8 mouse cellular contexts compared by ENCODE assay signal in the genomic region with DNA sequence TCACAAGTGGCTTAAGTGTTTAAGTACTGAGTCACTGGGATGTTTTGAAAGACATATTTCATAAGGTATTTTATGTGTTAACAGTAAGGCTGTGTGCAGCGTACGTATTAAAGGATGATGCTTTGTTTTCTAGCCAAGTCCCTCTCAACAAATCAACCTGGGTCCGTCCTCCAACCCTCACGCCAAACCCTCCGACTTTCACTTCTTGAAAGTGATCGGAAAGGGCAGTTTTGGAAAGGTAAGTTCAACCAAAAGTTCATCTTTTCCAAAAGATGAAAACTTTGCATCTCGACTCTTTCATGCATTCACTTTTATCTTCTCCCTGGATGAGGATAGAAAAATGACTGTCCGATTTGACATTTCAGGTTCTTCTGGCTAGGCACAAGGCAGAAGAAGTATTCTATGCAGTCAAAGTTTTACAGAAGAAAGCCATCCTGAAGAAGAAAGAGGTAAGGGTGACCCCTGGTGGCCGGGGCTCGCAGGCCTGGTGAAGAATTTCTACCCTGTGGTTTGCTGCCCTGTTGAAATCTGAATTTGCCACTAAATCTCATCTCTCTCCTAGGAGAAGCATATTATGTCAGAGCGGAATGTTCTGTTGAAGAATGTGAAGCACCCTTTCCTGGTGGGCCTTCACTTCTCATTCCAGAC.
DNase-seq lines count a peak whose midpoint lies in the region; ATAC-seq lines count a peak whose summit lies in the region.

No protein-coding gene starts in this region.

- peak overlapping the region; percentile 68 for H3K4me2 ChIP-seq in embryonic facial prominence, embryonic 14.5 days (ENCODE audit: low read depth, low read length)
- peak overlapping the region; percentile 92 for H3K4me2 ChIP-seq in heart, embryonic 13.5 days
- H3K4me2 ChIP-seq in liver, embryonic 15.5 days = peak overlapping the region; percentile 92
- peak overlapping the region; percentile 97 for H3K4me2 ChIP-seq in neural tube, embryonic 13.5 days

- WGBS in embryonic facial prominence, embryonic 14.5 days = 54% methylated on average over 11 of the region's 11 CpGs
- 42% methylated on average over 11 of the region's 11 CpGs for WGBS in heart, embryonic 13.5 days
- WGBS in liver, embryonic 15.5 days (ENCODE audit: insufficient replicate concordance) = 49% methylated on average over 11 of the region's 11 CpGs
- WGBS in neural tube, embryonic 13.5 days = 67% methylated on average over 11 of the region's 11 CpGs

- peak overlapping the region; percentile 51 for H3K9ac ChIP-seq in embryonic facial prominence, embryonic 14.5 days (ENCODE audit: low read depth, low read length)
- peak overlapping the region; percentile 68 for H3K9ac ChIP-seq in heart, embryonic 13.5 days
- no peak overlapping the region for H3K9ac ChIP-seq in liver, embryonic 15.5 days
- no peak overlapping the region for H3K9ac ChIP-seq in neural tube, embryonic 13.5 days

- H3K36me3 ChIP-seq in embryonic facial prominence, embryonic 14.5 days (ENCODE audit: control insufficient read depth, insufficient read depth, low read length) = peaks cover 27% of the 10 kb centered on the region
- peaks cover 29% of the 10 kb centered on the region for H3K36me3 ChIP-seq in heart, embryonic 13.5 days
- H3K36me3 ChIP-seq in liver, embryonic 15.5 days (replicated peaks) = peaks cover 23% of the 10 kb centered on the region
- H3K36me3 ChIP-seq in neural tube, embryonic 13.5 days = peaks cover 34% of the 10 kb centered on the region

- no peaks in the 10 kb centered on the region for H3K9me3 ChIP-seq in embryonic facial prominence, embryonic 14.5 days (ENCODE audit: control insufficient read depth, low read length)
- no peaks in the 10 kb centered on the region for H3K9me3 ChIP-seq in heart, embryonic 13.5 days
- no peaks in the 10 kb centered on the region for H3K9me3 ChIP-seq in liver, embryonic 15.5 days (replicated peaks)
- H3K9me3 ChIP-seq in neural tube, embryonic 13.5 days = no peaks in the 10 kb centered on the region

- peaks cover 2% of the 10 kb centered on the region; the same call in 1 of the 2 replicates for H3K27me3 ChIP-seq in embryonic facial prominence, embryonic 14.5 days (replicated peaks; ENCODE audit: control insufficient read depth, insufficient read depth, low read length)
- H3K27me3 ChIP-seq in heart, embryonic 13.5 days (replicated peaks) = peaks cover 10% of the 10 kb centered on the region; the same call in 1 of the 2 replicates
- peaks cover 38% of the 10 kb centered on the region for H3K27me3 ChIP-seq in liver, embryonic 15.5 days
- H3K27me3 ChIP-seq in neural tube, embryonic 13.5 days = peaks cover 20% of the 10 kb centered on the region

- peak overlapping the region; percentile 71 for H3K4me3 ChIP-seq in embryonic facial prominence, embryonic 14.5 days (ENCODE audit: low read depth, low read length)
- H3K4me3 ChIP-seq in heart, embryonic 13.5 days = peak overlapping the region; percentile 83
- peak overlapping the region; percentile 66 for H3K4me3 ChIP-seq in liver, embryonic 15.5 days (replicated peaks)
- peak overlapping the region; percentile 72 for H3K4me3 ChIP-seq in neural tube, embryonic 13.5 days

- H3K4me1 ChIP-seq in embryonic facial prominence, embryonic 14.5 days (ENCODE audit: control insufficient read depth, insufficient read depth, low read length) = peaks cover 19% of the 10 kb centered on the region
- H3K4me1 ChIP-seq in heart, embryonic 13.5 days = peaks cover 39% of the 10 kb centered on the region
- peaks cover 31% of the 10 kb centered on the region for H3K4me1 ChIP-seq in liver, embryonic 15.5 days (replicated peaks)
- peaks cover 35% of the 10 kb centered on the region for H3K4me1 ChIP-seq in neural tube, embryonic 13.5 days (replicated peaks)

- no peak overlapping the region for H3K27ac ChIP-seq in embryonic facial prominence, embryonic 14.5 days (replicated peaks; ENCODE audit: low read depth, low read length)
- H3K27ac ChIP-seq in heart, embryonic 13.5 days (replicated peaks) = no peak overlapping the region
- H3K27ac ChIP-seq in liver, embryonic 15.5 days (replicated peaks) = no peak overlapping the region
- H3K27ac ChIP-seq in neural tube, embryonic 13.5 days (replicated peaks) = no peak overlapping the region

- ATAC-seq in embryonic facial prominence, embryonic 14.5 days (ENCODE audit: low read depth) = no peak
- ATAC-seq in heart, embryonic 13.5 days (ENCODE audit: extremely low read depth, insufficient number of reproducible peaks, low FRiP score, low TSS enrichment) = no peak
- no peak for ATAC-seq in liver, embryonic 15.5 days (ENCODE audit: insufficient read depth)
- ATAC-seq in neural tube, embryonic 13.5 days (ENCODE audit: low read depth) = no peak

- peak; percentile 85 for DNase-seq in A20 (ENCODE audit: low read depth, low spot score)
- peak; percentile 89 for DNase-seq in adrenal gland, postnatal 14 days
- peak; percentile 69 for DNase-seq in embryonic facial prominence, embryonic 14.5 days (ENCODE audit: low spot score)
- DNase-seq in kidney, postnatal 10 days = peak; percentile 92
- peak; percentile 82 for DNase-seq in thymus, postnatal 0 days (ENCODE audit: low spot score)

Comparison
In these comparisons a context has a peak if more than half of its experiments do, and no peak if none do; other contexts are left out.
1. H3K9ac ChIP-seq: peak in embryonic facial prominence, embryonic 14.5 days (single experiment) and heart, embryonic 13.5 days (single experiment); none in liver, embryonic 15.5 days (single experiment) and neural tube, embryonic 13.5 days (single experiment).
2. Peak in every context shown above with its lines, with median percentiles within 50 percentile points of each other: DNase-seq, H3K4me2 ChIP-seq and H3K4me3 ChIP-seq.